Mouse (Mus musculus) kidney, adult 18-20 months (tissue): ENCODE results near the gene Kcnk10.
A peak's percentile ranks its signal among the peaks of the same experiment; 100 is the strongest.
"Not testable (repeated sequence)": the region's sequence is repeated elsewhere in the genome, so short reads cannot be mapped to it uniquely, and the experiment has no call there.

ENCODE experiments used
- DNase-seq: peaks from one replicate; pipeline ENCODE4 v3.0.0; 2021

The Kcnk10 gene

GRCm38 (mm10) chr12:98577861-98578360 lies at the start of gene Kcnk10:
TSS of gene Kcnk10 (minus strand) at chr12:98578310.
- DNase-seq, result no peak

DNA sequence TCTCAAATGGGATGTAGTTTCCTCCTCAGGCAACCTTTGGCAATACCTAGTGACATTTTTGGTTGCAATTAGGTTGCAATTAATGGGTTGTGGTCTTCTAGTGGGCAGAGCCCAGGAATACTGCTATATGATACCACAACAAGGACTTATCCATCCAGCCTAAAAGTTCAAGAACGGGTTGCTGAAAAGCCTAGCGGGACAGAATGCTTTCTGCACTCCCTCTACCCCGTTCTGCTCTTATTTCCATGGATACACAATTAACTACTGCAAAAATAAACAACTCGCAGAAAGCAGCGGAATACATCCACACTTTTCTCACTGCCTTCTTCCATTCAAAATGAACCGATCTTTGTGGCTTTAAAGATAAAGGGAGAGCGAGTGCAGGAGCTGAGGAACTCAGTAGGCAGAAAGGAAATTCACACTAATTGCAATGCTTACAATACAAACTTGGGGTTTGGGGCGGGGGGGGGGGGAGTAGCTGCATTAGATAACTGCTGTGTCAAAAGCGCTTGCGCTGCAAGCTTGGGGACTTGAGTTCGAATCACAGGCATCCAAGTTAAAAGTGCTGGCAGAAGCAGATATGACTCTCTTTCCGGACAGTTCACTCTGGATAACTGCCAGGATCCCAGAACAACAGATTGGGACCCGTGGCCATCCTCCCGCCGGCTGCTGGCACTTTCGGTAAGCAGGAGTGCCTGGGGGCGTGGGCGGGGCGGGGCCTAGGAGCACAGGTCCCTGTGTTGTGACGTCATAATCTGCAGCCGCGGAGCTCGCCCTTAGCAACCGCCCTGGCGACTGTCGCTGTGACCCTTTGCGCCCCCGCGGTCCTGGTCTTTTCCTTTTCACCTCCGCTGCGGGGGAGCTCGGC lies 49.5 kb upstream of the Kcnk10 start, which contains the start of gene Spata7:
Spata7 (plus strand) TSS at position 766 of the 868 bp plus-strand sequence.
- DNase-seq, result peak; percentile 86

GRCm38 (mm10) chr12:98623266-98623665 lies 45.2 kb upstream of the Kcnk10 start:
- DNase-seq, result not testable (repeated sequence)

- not testable (repeated sequence) for DNase-seq
Observed at GRCm38 (mm10) chr12:98620922-98621321, 42.8 kb upstream of the Kcnk10 start.

DNA sequence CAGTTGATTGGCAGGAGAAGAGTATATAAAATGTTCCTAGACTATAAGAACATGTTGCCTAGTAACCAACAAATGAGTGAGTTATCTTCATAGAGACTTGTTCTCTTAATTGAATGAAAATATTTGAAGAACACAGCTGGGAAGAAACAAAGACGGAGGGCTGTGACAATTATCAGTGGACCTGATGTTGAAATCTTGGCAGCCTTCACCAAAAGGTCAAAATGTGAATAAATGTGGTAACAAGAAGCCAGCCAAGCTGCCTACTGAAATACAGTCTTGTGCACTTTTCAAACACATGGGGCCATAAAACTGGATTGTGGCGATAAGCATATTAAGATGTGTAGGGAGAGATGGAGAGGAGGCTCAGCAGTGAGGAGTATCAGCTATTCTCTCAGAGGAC lies 41.4 kb upstream of the Kcnk10 start:
- no peak for DNase-seq

DNA sequence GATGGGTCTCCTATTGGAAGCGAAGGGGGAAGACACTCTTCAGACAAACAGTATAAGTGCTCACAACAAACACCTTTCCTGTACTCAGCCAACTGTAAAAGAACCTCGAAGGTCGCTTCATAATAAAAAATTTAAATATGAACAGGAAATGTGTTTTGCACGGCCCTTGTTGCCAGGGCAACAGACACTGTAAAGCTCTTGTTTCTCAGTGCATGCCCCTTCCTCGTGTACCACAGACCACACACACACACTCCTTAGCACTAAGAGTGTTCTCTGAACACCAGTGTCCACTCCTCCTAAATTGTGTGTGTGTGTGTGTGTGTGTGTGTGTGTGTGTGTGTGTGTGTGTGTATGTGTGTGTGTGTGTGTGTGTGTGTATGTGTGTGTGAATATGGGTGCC lies 37.6 kb upstream of the Kcnk10 start:
- no peak for DNase-seq

GRCm38 (mm10) chr12:98614910-98615508 lies 36.9 kb upstream of the Kcnk10 start:
- DNase-seq, result no peak

GRCm38 (mm10) chr12:98610341-98610740 lies 32.2 kb upstream of the Kcnk10 start:
- no peak for DNase-seq

DNA sequence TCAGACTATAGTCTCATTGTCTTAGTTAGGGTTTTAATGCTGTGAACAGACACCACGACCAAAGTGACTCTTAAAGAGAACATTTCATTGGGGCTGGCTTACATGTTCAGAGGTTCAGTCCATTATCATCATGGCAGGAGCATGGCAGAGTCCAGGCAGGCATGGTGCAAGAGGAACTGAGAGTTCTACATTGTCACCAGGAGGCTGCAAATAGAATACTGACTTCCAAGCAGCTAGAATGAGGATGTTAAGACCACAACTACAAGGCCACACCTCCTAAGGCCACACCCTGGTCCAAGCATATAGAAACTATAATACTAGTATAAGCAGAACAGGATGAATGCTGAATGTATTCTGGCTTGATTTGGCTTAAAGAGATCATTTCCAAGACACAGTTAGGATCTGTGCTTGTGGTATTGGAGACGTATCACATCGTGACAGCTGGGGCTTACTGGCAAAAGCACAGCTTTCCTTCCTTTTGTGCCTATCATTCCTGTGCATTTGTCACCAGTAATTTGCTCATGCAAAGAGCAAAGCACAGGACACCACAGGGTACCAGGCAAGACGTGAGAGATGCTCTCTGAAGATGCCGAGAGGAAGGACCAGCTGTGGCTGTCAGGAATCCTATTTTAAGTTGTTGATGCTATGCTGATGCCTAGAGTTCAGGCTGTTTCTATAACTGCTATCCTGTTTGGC lies 28.6 kb upstream of the Kcnk10 start:
- DNase-seq, result no peak

DNA sequence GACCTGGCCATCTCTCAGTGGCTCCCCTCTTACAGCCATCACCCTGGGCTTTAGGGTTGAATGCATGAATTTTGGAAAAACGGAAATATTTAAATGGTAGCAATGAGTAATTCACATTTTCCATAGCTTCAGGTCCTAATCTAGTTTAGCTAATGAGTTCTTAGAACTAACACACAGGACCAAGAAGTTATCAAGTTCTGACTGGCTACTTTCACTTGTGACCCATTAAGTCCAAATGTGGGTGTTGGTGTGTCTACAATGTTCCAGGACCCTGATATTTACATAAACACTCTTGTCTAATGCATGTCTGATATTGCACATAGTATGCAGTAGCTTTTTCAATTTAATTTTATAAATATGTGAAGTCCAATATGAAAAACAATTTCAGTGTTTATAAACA lies 27.2 kb upstream of the Kcnk10 start:
- DNase-seq, result no peak

DNA sequence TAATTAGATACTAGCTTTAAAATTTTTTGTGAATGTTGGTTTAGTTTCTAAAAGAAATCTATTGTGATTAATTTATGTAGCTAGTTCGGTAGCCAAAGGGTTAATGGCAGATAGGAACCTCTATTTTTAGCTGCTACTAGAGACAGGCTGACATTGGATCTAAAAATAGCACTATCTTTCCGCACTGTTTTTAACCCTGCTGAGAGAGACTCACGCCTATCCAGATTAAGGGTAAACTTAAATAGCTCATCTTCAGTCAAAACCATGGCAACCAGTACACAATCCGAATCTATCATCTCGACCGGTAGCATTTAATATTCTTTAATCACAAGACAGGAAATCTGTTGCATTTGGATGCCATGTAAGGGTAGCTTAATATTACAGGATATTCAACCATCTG lies 24.0 kb upstream of the Kcnk10 start:
- DNase-seq, result no peak

- no peak for DNase-seq
Observed at GRCm38 (mm10) chr12:98600861-98601260, 22.8 kb upstream of the Kcnk10 start.

GRCm38 (mm10) chr12:98591016-98591415 lies 12.9 kb upstream of the Kcnk10 start:
- DNase-seq, result no peak

DNA sequence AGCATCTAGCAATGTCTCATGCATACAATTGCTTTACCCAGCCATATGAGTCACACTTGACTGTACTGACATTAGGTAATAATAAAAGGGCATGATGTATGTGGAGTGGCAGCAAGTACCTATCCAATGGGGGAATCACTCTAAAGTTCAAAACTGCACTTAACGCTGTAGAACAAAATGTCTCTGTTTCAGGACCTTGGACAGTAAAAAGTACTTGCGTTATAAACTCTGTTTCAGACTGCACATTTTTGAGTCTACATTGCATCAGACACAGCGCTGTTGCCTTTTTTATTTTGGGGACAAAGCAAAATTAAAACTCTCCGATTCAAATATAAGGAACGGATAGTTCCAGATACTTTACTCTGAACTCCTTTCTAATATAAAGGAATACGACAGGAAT lies 10.5 kb upstream of the Kcnk10 start:
- DNase-seq, result no peak

DNA sequence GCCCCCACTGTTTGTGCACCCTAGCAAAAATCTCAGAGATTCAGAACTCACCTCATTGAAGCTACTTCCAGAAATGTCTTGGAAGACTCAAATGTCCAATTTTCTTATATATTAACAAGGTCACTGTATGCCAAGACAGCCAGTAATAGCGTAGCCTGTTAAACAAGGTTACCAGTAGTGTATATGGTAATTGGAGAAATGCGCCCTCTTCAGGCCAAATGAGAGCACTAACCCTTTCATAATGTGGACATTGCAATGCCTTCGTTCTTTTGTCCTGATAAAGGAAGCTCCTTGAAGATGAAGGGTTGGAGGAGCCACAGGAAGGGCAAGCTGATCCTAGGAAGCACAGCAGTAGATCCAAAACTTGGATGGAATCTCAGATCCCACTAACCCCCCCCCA lies 7.2 kb upstream of the Kcnk10 start:
- no peak for DNase-seq

DNA sequence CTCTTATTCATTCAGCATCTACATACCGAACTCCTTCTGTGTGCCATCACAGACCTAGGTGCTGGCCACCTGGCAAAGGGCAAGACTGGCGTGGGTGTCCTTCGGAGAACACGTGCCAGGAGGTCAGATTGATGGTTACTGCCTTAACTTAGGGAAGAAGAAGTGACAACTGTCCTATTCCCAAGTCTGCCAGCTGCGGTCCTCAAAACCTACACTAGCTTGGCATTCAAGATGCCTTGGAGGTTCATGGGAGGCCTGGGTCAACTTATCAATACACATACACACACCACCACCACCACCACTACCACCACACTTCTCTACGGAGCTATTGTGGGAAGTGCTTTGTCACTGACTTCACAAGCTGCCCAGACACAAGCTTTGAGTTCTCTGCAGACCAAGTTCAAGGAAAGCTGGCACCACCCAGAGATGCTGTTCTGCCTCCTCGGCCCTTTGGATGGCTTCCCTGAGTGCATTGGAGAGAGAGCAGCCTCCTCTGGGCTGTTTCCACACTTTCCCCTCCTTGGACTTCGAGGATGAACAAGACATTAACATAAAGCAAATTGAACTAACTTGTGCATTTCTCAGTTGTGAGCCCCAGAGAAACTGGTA lies 2.1 kb downstream of the Kcnk10 start:
- DNase-seq, result no peak

GRCm38 (mm10) chr12:98575195-98575887 lies 2.8 kb downstream of the Kcnk10 start:
- no peak for DNase-seq

- no peak for DNase-seq
Observed at GRCm38 (mm10) chr12:98574353-98575194, 3.5 kb downstream of the Kcnk10 start.

DNA sequence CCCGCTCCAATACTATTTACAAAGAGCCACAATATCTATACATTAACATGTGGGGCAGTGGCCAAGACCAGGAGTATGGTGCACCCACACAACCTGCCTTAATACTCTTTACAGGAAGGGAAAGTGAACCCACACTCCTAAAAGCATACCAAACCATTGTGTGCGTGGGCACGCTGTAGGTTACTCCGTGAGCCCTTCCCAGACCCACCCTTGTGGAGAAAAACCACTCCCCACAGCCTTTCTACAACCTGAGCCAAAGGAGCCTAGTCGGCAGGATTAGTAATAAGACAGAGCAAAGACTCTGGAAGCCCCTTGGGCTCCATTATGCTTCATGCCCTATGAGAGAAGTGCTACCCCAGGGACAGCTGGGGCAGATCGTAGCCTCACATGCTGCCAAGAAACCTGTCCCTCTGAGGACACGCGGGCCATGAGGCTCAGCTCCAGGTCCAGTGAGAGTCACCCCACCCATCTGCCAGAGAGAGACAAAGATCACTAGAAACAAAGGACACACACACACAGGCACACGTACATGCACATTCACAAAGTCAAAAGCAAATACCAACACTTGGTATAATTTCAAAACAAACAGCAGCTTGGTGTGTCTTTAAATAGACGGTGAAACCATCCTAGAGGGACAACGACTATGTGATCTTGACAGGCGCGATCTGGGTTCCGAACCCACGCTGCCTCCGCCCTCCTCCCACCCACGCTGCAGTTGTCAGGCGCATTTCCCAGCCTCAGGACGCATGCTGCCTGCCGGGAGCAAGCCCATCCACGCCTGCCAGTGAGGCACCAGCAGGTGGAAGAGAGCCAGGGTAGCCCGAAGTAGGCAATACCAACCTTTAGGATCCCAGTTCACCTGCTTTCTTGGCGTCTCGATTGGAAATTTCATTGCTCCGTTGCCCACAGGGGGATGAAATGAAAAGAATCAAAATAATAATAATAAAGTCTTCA lies 4.5 kb downstream of the Kcnk10 start:
- no peak for DNase-seq
